Mouse (Mus musculus) C2C12 (cell line): ENCODE data around the gene Dock2. TPM values are rescaled to one million over a fixed set of nuclear protein-coding genes. Genes with fewer than 3 reads are reported as not detected.

Source experiments
- H3K27me3 ChIP-seq: one replicate; pipeline ENCODE4 v1.6.1; 2011; ENCODE audit not compliant: control insufficient read depth, insufficient read depth, insufficient read length
- H3K36me3 ChIP-seq: one replicate; pipeline ENCODE4 v1.6.1; 2011; ENCODE audit not compliant: control insufficient read depth, insufficient read depth
- H3K4me3 ChIP-seq: one replicate; pipeline ENCODE4 v1.5.1; 2011; ENCODE audit warnings: mild to moderate bottlenecking, control low read depth; ENCODE audit not compliant: poor library complexity, insufficient read depth, severe bottlenecking
- H3K79me2 ChIP-seq: one replicate; pipeline ENCODE4 v1.6.1; 2011; ENCODE audit not compliant: control insufficient read depth, insufficient read depth
- H3K79me3 ChIP-seq: one replicate; pipeline ENCODE4 v1.6.1; 2011; ENCODE audit warnings: low read depth, control low read depth
- H3ac ChIP-seq: one replicate; pipeline ENCODE3; 2011; ENCODE audit warnings: low read depth; ENCODE audit not compliant: control insufficient read depth, insufficient read length
- CEBPB ChIP-seq: IDR thresholded peaks from one replicate; pipeline ENCODE4 v1.6.1; 2011; ENCODE audit warnings: low read depth, mild to moderate bottlenecking, control low read depth, moderate library complexity
- CTCF ChIP-seq: IDR thresholded peaks from one replicate; pipeline ENCODE4 v1.5.1; 2011; ENCODE audit not compliant: control insufficient read depth, insufficient read depth, insufficient read length
- FOSL1 ChIP-seq: IDR thresholded peaks from one replicate; pipeline ENCODE4 v1.8.0; 2011; ENCODE audit warnings: mild to moderate bottlenecking, low read length; ENCODE audit not compliant: poor library complexity, insufficient read depth, severe bottlenecking
- MAX ChIP-seq: IDR thresholded peaks from one replicate; pipeline ENCODE4 v1.6.1; 2011; ENCODE audit warnings: mild to moderate bottlenecking, control low read depth
- MYOD1 ChIP-seq: IDR thresholded peaks from one replicate; pipeline ENCODE4 v1.6.1; 2011; ENCODE audit warnings: low read depth; ENCODE audit not compliant: control insufficient read depth, insufficient read length
- MYOG ChIP-seq: IDR thresholded peaks from one replicate; pipeline ENCODE4 v1.6.1; 2011; ENCODE audit not compliant: control insufficient read depth, insufficient read length; ENCODE audit errors: extremely low read depth
- USF1 ChIP-seq: IDR thresholded peaks from one replicate; pipeline ENCODE4 v1.6.1; 2011; ENCODE audit warnings: low read depth, mild to moderate bottlenecking, control low read depth, moderate library complexity
- polyA plus RNA-seq: library from polyadenylated mRNA; unstranded; fragments of >200 nt; fragmentation: generic; extraction: Trizol; gene quantifications from one replicate; pipeline ENCODE4 v1.2.1, GENCODE M21; 2012; ENCODE audit warnings: missing spikeins

Gene Dock2
- polyA plus RNA-seq, 1 experiment = 0.01 TPM

- Histone ChIP-seq H3K79me3 (no peaks in the 10 kb centered on the region), H3ac (no peak overlapping the region)
Observed at GRCm38 (mm10) chr11:34397661-34398060, 386.0 kb downstream of the Dock2 start.

GRCm38 (mm10) chr11:34395802-34396201 lies 387.9 kb downstream of the Dock2 start:
- H3K79me3 ChIP-seq = no peaks in the 10 kb centered on the region
- no peaks in the 10 kb centered on the region for H3K27me3 ChIP-seq
- no peak overlapping the region for H3ac ChIP-seq
- no peak for TF ChIP-seq MYOG
- TF ChIP-seq FOSL1 = no peak
- H3K79me2 ChIP-seq = no peaks in the 10 kb centered on the region
- H3K4me3 ChIP-seq = no peak overlapping the region
- no peaks in the 10 kb centered on the region for H3K36me3 ChIP-seq

More at GRCm38 (mm10) chr11:34397661-34398060, 386.0 kb downstream of the Dock2 start:
- Histone ChIP-seq H3K27me3 (no peaks in the 10 kb centered on the region), H3K36me3 (no peaks in the 10 kb centered on the region), H3K4me3 (no peak overlapping the region), H3K79me2 (no peaks in the 10 kb centered on the region)
- TF ChIP-seq CTCF (no peak), FOSL1 (no peak), CEBPB (no peak), USF1 (no peak), MAX (no peak), MYOD1 (no peak), MYOG (no peak)

- TF ChIP-seq CTCF = no peak
- TF ChIP-seq MYOD1 = no peak
- no peak for TF ChIP-seq FOSL1
- TF ChIP-seq MYOG = no peak
- no peak for TF ChIP-seq MAX
- no peak for TF ChIP-seq USF1
- TF ChIP-seq CEBPB = no peak
- Histone ChIP-seq H3K27me3 (no peaks in the 10 kb centered on the region), H3K4me3 (no peak overlapping the region), H3K79me3 (no peaks in the 10 kb centered on the region), H3ac (no peak overlapping the region), H3K79me2 (no peaks in the 10 kb centered on the region), H3K36me3 (no peaks in the 10 kb centered on the region)
Observed at GRCm38 (mm10) chr11:34392105-34392504, 391.6 kb downstream of the Dock2 start.

- Histone ChIP-seq H3ac (no peak overlapping the region), H3K27me3 (no peaks in the 10 kb centered on the region), H3K4me3 (no peak overlapping the region), H3K36me3 (no peaks in the 10 kb centered on the region), H3K79me2 (no peaks in the 10 kb centered on the region), H3K79me3 (no peaks in the 10 kb centered on the region)
- no peak for TF ChIP-seq CTCF
- no peak for TF ChIP-seq MYOG
- no peak for TF ChIP-seq USF1
- no peak for TF ChIP-seq CEBPB
- no peak for TF ChIP-seq FOSL1
- no peak for TF ChIP-seq MYOD1
Observed at GRCm38 (mm10) chr11:34389261-34390116, 394.2 kb downstream of the Dock2 start.

GRCm38 (mm10) chr11:34385001-34385688 lies 398.5 kb downstream of the Dock2 start:
- H3K27me3 ChIP-seq = no peaks in the 10 kb centered on the region
- no peak overlapping the region for H3ac ChIP-seq
- no peaks in the 10 kb centered on the region for H3K79me3 ChIP-seq
- no peak overlapping the region for H3K4me3 ChIP-seq
- no peaks in the 10 kb centered on the region for H3K36me3 ChIP-seq
- TF ChIP-seq FOSL1 (no peak), CEBPB (no peak), MAX (no peak), MYOD1 (no peak), MYOG (no peak)
- no peaks in the 10 kb centered on the region for H3K79me2 ChIP-seq

- no peak overlapping the region for H3ac ChIP-seq
- no peaks in the 10 kb centered on the region for H3K27me3 ChIP-seq
- H3K4me3 ChIP-seq = no peak overlapping the region
- TF ChIP-seq FOSL1 (no peak), MYOG (no peak), MAX (no peak), CEBPB (no peak), CTCF (no peak), MYOD1 (no peak), USF1 (no peak)
- H3K79me2 ChIP-seq = no peaks in the 10 kb centered on the region
- no peaks in the 10 kb centered on the region for H3K36me3 ChIP-seq
- no peaks in the 10 kb centered on the region for H3K79me3 ChIP-seq
Observed at GRCm38 (mm10) chr11:34384178-34384577, 399.5 kb downstream of the Dock2 start.
